Mouse (Mus musculus) C2C12 (cell line): ENCODE measurements around the gene Apoc3. TPM values are rescaled to one million over a fixed set of nuclear protein-coding genes. Genes with fewer than 3 reads are reported as not detected.

ENCODE experiments used
- H3K27me3 ChIP-seq: one replicate; pipeline ENCODE4 v1.6.1; 2011; ENCODE audit not compliant: control insufficient read depth, insufficient read depth, insufficient read length
- H3K36me3 ChIP-seq: one replicate; pipeline ENCODE4 v1.6.1; 2011; ENCODE audit not compliant: control insufficient read depth, insufficient read depth
- H3K4me3 ChIP-seq: one replicate; pipeline ENCODE4 v1.5.1; 2011; ENCODE audit warnings: mild to moderate bottlenecking, control low read depth; ENCODE audit not compliant: poor library complexity, insufficient read depth, severe bottlenecking
- H3K79me2 ChIP-seq: one replicate; pipeline ENCODE4 v1.6.1; 2011; ENCODE audit not compliant: control insufficient read depth, insufficient read depth
- H3K79me3 ChIP-seq: one replicate; pipeline ENCODE4 v1.6.1; 2011; ENCODE audit warnings: low read depth, control low read depth
- H3ac ChIP-seq: one replicate; pipeline ENCODE3; 2011; ENCODE audit warnings: low read depth; ENCODE audit not compliant: control insufficient read depth, insufficient read length
- CEBPB ChIP-seq: IDR thresholded peaks from one replicate; pipeline ENCODE4 v1.6.1; 2011; ENCODE audit warnings: low read depth, mild to moderate bottlenecking, control low read depth, moderate library complexity
- CTCF ChIP-seq: IDR thresholded peaks from one replicate; pipeline ENCODE4 v1.5.1; 2011; ENCODE audit not compliant: control insufficient read depth, insufficient read depth, insufficient read length
- FOSL1 ChIP-seq: IDR thresholded peaks from one replicate; pipeline ENCODE4 v1.8.0; 2011; ENCODE audit warnings: mild to moderate bottlenecking, low read length; ENCODE audit not compliant: poor library complexity, insufficient read depth, severe bottlenecking
- MAX ChIP-seq: IDR thresholded peaks from one replicate; pipeline ENCODE4 v1.6.1; 2011; ENCODE audit warnings: mild to moderate bottlenecking, control low read depth
- MYOD1 ChIP-seq: IDR thresholded peaks from one replicate; pipeline ENCODE4 v1.6.1; 2011; ENCODE audit warnings: low read depth; ENCODE audit not compliant: control insufficient read depth, insufficient read length
- MYOG ChIP-seq: IDR thresholded peaks from one replicate; pipeline ENCODE4 v1.6.1; 2011; ENCODE audit not compliant: control insufficient read depth, insufficient read length; ENCODE audit errors: extremely low read depth
- USF1 ChIP-seq: IDR thresholded peaks from one replicate; pipeline ENCODE4 v1.6.1; 2011; ENCODE audit warnings: low read depth, mild to moderate bottlenecking, control low read depth, moderate library complexity
- polyA plus RNA-seq: library from polyadenylated mRNA; unstranded; fragments of >200 nt; fragmentation: generic; extraction: Trizol; gene quantifications from one replicate; pipeline ENCODE4 v1.2.1, GENCODE M21; 2012; ENCODE audit warnings: missing spikeins

The Apoc3 gene
- polyA plus RNA-seq, 1 experiment, result not detected

DNA sequence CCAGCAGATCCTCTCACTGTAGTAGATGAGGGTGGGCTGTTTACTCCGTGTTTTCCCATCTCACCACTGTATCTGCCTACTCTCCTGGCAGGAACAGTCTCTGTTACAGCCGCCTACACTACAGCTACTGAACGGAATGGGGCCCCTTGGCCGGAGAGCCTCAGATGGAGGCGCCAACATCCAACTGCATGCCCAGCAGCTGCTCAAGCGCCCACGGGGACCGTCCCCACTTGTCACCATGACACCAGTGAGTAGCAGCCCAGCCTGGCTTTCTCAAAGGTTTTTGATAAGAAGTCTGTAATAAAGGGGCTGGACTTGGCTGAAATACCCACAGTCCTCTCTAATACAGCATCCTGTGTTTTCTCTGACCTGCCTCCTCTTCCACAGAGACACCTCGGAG, 37.0 kb downstream of the Apoc3 start:
- Histone ChIP-seq H3K36me3 (peaks cover 60% of the 10 kb centered on the region), H3K27me3 (no peaks in the 10 kb centered on the region), H3K79me3 (no peaks in the 10 kb centered on the region), H3K79me2 (no peaks in the 10 kb centered on the region), H3ac (no peak overlapping the region), H3K4me3 (no peak overlapping the region)
- TF ChIP-seq MYOG (no peak), CTCF (no peak), MYOD1 (no peak), FOSL1 (no peak), CEBPB (no peak), USF1 (no peak), MAX (no peak)

DNA sequence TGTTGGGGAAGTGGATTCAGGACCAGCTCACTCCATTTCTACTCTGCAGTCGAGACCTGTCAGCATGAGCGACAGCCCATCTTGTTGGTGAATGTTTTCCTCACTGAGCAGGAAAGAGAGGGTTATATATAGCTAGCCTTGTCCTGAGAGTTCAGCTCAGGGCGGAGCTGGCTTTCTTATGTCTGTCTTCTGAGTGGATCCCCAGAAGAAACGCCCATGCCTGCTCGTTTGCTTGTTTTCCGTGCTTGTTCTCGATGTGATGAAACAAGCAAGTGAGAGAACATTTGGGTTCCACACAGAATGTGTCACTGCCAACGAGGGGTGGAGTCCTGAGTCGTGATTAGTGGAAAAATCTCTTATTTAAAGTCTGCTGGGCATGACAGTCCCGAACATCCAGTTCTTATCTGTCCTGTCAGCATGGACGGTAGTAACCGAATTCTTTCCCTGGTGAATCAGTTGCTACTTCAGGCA, 38.7 kb downstream of the Apoc3 start:
- no peaks in the 10 kb centered on the region for H3K27me3 ChIP-seq

DNA sequence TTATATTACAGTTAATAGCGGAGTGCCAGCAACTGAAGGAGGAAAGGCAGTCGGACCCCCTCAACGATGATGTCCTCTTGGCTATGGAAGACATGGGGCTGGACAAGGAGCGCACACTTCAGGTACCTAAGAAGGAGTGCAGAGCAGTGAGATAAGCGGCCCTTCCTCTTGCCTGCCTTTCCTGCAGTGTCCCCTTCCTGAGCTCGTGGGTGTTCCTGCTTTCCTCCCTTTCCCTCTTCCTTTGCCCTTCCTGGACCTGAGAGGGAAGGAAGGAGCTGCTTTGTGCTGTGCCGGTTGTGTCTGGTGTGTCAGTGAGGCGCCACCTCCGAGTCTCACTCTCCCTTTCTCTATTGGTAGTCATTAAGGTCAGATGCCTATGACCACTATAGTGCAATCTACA, 40.6 kb downstream of the Apoc3 start:
- peaks cover 35% of the 10 kb centered on the region for H3K36me3 ChIP-seq
- TF ChIP-seq CTCF (no peak), FOSL1 (no peak), CEBPB (no peak), USF1 (no peak), MYOD1 (no peak), MYOG (no peak), MAX (no peak)

More for the DNA sequence above, 38.7 kb downstream of the Apoc3 start:
- Histone ChIP-seq H3ac (no peak overlapping the region), H3K79me3 (no peaks in the 10 kb centered on the region), H3K79me2 (no peaks in the 10 kb centered on the region), H3K4me3 (no peak overlapping the region), H3K36me3 (peaks cover 48% of the 10 kb centered on the region)
- no peak for TF ChIP-seq MYOG
- TF ChIP-seq CEBPB, result no peak
- no peak for TF ChIP-seq MAX
- TF ChIP-seq CTCF, result no peak
- TF ChIP-seq MYOD1, result no peak
- no peak for TF ChIP-seq FOSL1
- TF ChIP-seq USF1, result no peak

DNA sequence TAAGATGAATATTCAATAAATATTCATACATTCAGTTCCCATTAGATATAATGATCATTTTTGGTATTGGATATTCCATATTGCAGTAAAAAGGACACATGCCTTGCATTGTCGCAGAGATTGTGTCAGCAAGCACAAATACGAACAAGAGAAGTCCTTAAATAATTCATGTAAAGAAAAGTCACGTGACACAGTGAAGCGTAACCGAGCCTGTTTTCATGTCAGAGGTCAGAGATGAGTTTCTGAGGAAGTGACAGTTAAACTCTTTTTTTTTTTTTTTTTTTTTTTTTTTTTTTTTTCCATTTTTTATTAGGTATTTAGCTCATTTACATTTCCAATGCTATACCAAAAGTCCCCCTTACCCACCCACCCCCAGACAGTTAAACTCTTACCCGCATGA, 42.8 kb downstream of the Apoc3 start:
- TF ChIP-seq MAX (no peak), USF1 (no peak), CTCF (no peak), FOSL1 (no peak), MYOG (no peak), MYOD1 (no peak)
- no peaks in the 10 kb centered on the region for H3K27me3 ChIP-seq
- H3K79me2 ChIP-seq, result no peaks in the 10 kb centered on the region
- no peaks in the 10 kb centered on the region for H3K79me3 ChIP-seq
- no peak overlapping the region for H3ac ChIP-seq
- H3K4me3 ChIP-seq, result no peak overlapping the region
- peaks cover 24% of the 10 kb centered on the region for H3K36me3 ChIP-seq

More for the DNA sequence above, 40.6 kb downstream of the Apoc3 start:
- Histone ChIP-seq H3K79me3 (no peaks in the 10 kb centered on the region), H3K4me3 (no peak overlapping the region), H3K27me3 (no peaks in the 10 kb centered on the region), H3K79me2 (no peaks in the 10 kb centered on the region), H3ac (no peak overlapping the region)

DNA sequence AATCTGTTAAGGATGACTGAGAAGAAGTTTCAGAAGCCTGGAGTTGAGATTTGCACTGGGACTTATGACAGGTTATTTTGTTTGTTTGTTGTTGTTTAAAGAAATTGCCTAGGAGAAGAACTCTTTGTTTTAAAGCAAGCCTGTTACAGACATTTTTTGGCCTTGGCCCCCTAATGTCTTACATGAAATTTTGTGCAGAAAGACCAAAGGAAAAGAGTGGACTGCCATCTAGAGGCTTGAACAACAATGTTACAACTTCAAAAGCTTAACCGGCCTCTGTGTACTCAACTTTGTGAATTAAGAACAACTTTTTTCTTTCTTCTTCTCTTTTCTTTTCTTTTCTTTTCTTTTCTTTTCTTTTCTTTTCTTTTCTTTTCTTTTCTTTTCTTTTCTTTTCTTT, 43.8 kb downstream of the Apoc3 start:
- H3K36me3 ChIP-seq, result peaks cover 19% of the 10 kb centered on the region
- no peak overlapping the region for H3ac ChIP-seq
- no peaks in the 10 kb centered on the region for H3K79me2 ChIP-seq
- H3K4me3 ChIP-seq, result no peak overlapping the region
- TF ChIP-seq MYOG (no peak), CEBPB (no peak), USF1 (no peak), CTCF (no peak), MAX (no peak), FOSL1 (no peak), MYOD1 (no peak)
- no peaks in the 10 kb centered on the region for H3K79me3 ChIP-seq
- H3K27me3 ChIP-seq, result no peaks in the 10 kb centered on the region

DNA sequence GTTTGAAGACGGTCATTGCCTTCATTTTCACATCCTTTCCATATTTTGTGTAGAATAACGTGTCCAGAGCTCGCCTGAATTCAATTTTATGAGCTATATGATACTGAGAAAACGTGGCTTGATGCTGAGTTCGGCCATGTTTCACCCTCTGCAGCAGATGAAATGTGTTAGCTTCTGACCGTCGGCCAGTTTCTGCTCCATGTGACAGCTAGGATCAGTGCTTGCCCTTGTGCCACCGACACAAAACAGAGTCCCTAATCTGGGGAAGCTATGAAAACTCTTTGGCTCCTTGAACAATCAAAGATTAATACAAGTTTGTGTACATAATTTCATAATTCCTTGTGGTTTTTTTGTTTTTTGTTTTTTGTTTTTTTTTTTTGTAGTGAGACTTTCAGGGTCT, 44.2 kb downstream of the Apoc3 start:
- H3ac ChIP-seq, result no peak overlapping the region
- H3K36me3 ChIP-seq, result peaks cover 17% of the 10 kb centered on the region
- H3K27me3 ChIP-seq, result no peaks in the 10 kb centered on the region
- no peak for TF ChIP-seq MYOG
- no peak for TF ChIP-seq CTCF
- TF ChIP-seq MAX, result no peak
- TF ChIP-seq FOSL1, result no peak
- TF ChIP-seq CEBPB, result no peak
- no peak for TF ChIP-seq USF1
- no peak for TF ChIP-seq MYOD1
- no peaks in the 10 kb centered on the region for H3K79me2 ChIP-seq
- peaks cover under 1% of the 10 kb centered on the region for H3K79me3 ChIP-seq
- H3K4me3 ChIP-seq, result no peak overlapping the region
